Mouse (Mus musculus) neural tube, embryonic 12.5 days (tissue): ENCODE measurements around the gene Ccdc173. TPM values are rescaled to one million over a fixed set of nuclear protein-coding genes. Genes with fewer than 3 reads are reported as not detected.

Experiments used
- ATAC-seq: fragments of 200-750 bp; cut with Nextera tagmentation; 2 replicates; pipeline ENCODE4 v1.8.0; 2017; ENCODE audit warnings: low read depth, mild to moderate bottlenecking, moderate TSS enrichment, moderate library complexity; ENCODE audit not compliant: low FRiP score
- H3K27ac ChIP-seq: fragments of 300-500 bp; sonication (generic); 2 replicates; pipeline ENCODE4 v1.5.1; 2016
- H3K27me3 ChIP-seq: fragments of 300-500 bp; sonication (generic); replicated peaks from 2 replicates; pipeline ENCODE4 v1.6.1; 2016; ENCODE audit warnings: mild to moderate bottlenecking
- H3K36me3 ChIP-seq: fragments of 300-500 bp; sonication (generic); 2 replicates; pipeline ENCODE4 v1.6.1; 2016; ENCODE audit warnings: mild to moderate bottlenecking
- H3K4me1 ChIP-seq: fragments of 300-500 bp; sonication (generic); 2 replicates; pipeline ENCODE4 v1.6.1; 2016
- H3K4me2 ChIP-seq: fragments of 300-500 bp; sonication (generic); replicated peaks from 2 replicates; pipeline ENCODE4 v1.6.1; 2016; ENCODE audit warnings: mild to moderate bottlenecking
- H3K4me3 ChIP-seq: fragments of 300-500 bp; sonication (generic); 2 replicates; pipeline ENCODE4 v1.5.1; 2016
- H3K9ac ChIP-seq: fragments of 300-500 bp; sonication (generic); 2 replicates; pipeline ENCODE4 v1.6.1; 2016; ENCODE audit warnings: mild to moderate bottlenecking
- H3K9me3 ChIP-seq: fragments of 300-500 bp; sonication (generic); 2 replicates; pipeline ENCODE4 v1.6.1; 2016; ENCODE audit warnings: mild to moderate bottlenecking
- WGBS: fragments of 180-500 bp; shearing (Covaris S2); methylation state at CpG from one replicate; pipeline ENCODE4 v1.1.7; 2016; 5-methylcytosine and 5-hydroxymethylcytosine counted together
- polyA plus RNA-seq: library from polyadenylated mRNA; unstranded; fragments of >200 nt; fragmentation: Nextera tagmentation; extraction: Ambion mirVana; gene quantifications from 2 replicates; pipeline ENCODE4 v1.2.1, GENCODE M21; 2016

Gene Ccdc173
- polyA plus RNA-seq, 1 experiment from 2014 or later: 4.7 TPM

DNA sequence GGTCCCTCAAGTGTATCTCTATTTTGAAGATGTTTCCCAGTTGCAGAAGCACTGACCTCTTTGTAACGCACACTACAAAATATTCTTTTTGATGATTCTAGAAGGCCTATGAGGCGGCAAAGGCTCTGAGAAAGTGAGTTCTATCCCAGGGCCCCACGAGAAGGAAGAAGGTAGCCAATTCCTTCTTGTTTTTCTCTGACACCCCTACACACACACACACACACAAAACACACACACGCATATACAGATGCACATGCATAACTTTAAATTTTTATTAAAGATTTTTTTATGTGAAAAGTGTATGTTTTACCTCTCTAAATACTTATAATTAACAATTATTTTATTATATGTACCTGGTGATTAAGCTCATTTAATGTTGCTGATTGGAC, 75.8 kb downstream of the Ccdc173 start:
- ATAC-seq: peak; percentile 49; the same call in 1 of the 2 replicates
- H3K4me3 ChIP-seq: peak overlapping the region; percentile 65; the same call in 1 of the 2 replicates
- peaks cover 7% of the 10 kb centered on the region; the same call in 1 of the 2 replicates for H3K36me3 ChIP-seq
- H3K27ac ChIP-seq: no peak overlapping the region
- 32% methylated on average over 4 of the region's 4 CpGs for WGBS
- H3K9me3 ChIP-seq: no peaks in the 10 kb centered on the region
- H3K4me1 ChIP-seq: no peaks in the 10 kb centered on the region
- H3K27me3 ChIP-seq: no peaks in the 10 kb centered on the region
- peak overlapping the region; percentile 80 for H3K4me2 ChIP-seq
- no peak overlapping the region for H3K9ac ChIP-seq

DNA sequence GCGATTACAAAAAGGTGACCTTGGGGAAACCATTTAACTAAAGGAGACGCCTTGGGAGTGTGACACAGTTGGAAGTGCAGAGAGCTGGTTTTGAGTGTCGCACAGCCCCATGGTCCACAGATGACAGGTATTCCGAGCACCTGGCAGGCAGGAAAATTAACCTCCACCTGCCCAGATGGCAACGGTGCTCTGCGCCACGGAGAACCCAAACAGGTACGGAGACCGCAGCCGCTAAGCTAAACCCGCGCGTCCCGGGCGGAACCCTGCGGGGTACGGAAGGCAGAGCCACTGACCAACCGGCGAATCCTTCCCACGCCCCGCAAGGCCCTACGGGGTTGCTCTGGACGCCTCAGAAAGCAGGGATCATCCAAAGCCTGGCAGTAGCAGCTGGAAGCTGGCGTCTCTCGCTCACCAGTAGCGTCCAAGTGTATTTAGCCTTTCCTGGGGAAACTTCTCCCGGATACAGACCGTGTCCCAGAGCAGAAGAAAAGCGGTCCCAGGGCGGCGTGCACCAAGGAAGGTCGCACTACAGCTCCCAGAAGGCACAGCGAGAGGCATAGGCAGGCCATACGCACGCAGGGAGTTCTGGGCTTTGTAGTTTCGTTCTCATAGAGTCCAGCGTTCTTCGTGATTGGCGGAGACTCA, 76.3 kb downstream of the Ccdc173 start, which contains the start of gene Fastkd1:
TSS of gene Fastkd1 (minus strand) at position 536 of the 645 bp plus-strand sequence.
- WGBS: under 1% methylated on average over 39 of the region's 39 CpGs
- Histone ChIP-seq H3K4me1 (no peaks in the 10 kb centered on the region), H3K9me3 (no peaks in the 10 kb centered on the region), H3K9ac (peak within 1 kb of the TSS; percentile 66), H3K4me3 (peak within 1 kb of the TSS; percentile 65), H3K27me3 (no peaks in the 10 kb centered on the region), H3K27ac (no peak within 1 kb of the TSS), H3K36me3 (peaks cover 7% of the 10 kb centered on the region), H3K4me2 (peak within 1 kb of the TSS; percentile 80)
- ATAC-seq: peak; percentile 100

DNA sequence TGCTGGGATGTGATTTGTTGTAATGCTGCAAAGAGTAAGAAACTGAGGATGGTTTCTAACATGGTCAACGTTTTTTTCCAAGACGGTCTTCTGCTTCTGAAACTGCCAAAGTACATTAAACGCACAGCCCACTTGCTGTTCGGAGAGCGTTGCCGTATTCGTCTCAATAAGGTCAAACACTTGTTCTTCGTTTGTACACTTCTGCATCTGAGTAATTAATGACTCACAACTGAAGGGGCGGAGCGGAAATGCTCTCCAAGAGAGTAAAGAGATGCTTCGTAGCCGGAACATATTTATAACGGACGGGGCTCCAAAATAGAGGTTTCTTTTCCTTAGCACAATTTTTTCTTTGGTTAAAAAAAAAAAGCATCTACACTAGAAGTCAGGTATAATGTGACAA, 77.2 kb downstream of the Ccdc173 start:
- no peaks in the 10 kb centered on the region for H3K4me1 ChIP-seq
- no peak overlapping the region for H3K4me3 ChIP-seq
- WGBS: 90% methylated on average over 14 of the region's 14 CpGs
- H3K4me2 ChIP-seq: no peak overlapping the region
- H3K9ac ChIP-seq: no peak overlapping the region
- no peak overlapping the region for H3K27ac ChIP-seq
- peaks cover 7% of the 10 kb centered on the region for H3K36me3 ChIP-seq
- H3K27me3 ChIP-seq: no peaks in the 10 kb centered on the region
- no peaks in the 10 kb centered on the region for H3K9me3 ChIP-seq
- no peak for ATAC-seq

Other genes with a start within 250 kb of the Ccdc173 start
- gene Lrp2, start 203.5 kb downstream of the Ccdc173 start, polyA plus RNA-seq: 1.4 TPM in 2 replicates
- gene Bbs5, start 142.4 kb downstream of the Ccdc173 start, polyA plus RNA-seq: 20.7 and 24.0 TPM in 2 replicates
- gene Klhl41, start 119.5 kb downstream of the Ccdc173 start, polyA plus RNA-seq: 3.0 and 5.0 TPM in 2 replicates
- 17.1 and 17.4 TPM in 2 replicates for gene Fastkd1, start 76.1 kb downstream of the Ccdc173 start, polyA plus RNA-seq
- 128 and 144 TPM in 2 replicates for gene Ppig, start 67.0 kb downstream of the Ccdc173 start, polyA plus RNA-seq
- 38.3 and 39.2 TPM in 2 replicates for gene Phospho2, start within 50 bp of the Ccdc173 start, polyA plus RNA-seq
- gene Klhl23, start 32.4 kb upstream of the Ccdc173 start, polyA plus RNA-seq: 46.4 and 50.9 TPM in 2 replicates
- gene Ssb, start 72.0 kb upstream of the Ccdc173 start, polyA plus RNA-seq: 355 and 373 TPM in 2 replicates
- 30.6 and 36.2 TPM in 2 replicates for gene Mettl5, start 96.0 kb upstream of the Ccdc173 start, polyA plus RNA-seq
- 19.2 and 22.6 TPM in 2 replicates for gene Ubr3, start 107.7 kb upstream of the Ccdc173 start, polyA plus RNA-seq
- 0.04 and 0.19 TPM in 2 replicates for gene Myo3b, start 249.6 kb upstream of the Ccdc173 start, polyA plus RNA-seq